ENCODE assay signal across 22 mouse cellular contexts in the genomic region with DNA sequence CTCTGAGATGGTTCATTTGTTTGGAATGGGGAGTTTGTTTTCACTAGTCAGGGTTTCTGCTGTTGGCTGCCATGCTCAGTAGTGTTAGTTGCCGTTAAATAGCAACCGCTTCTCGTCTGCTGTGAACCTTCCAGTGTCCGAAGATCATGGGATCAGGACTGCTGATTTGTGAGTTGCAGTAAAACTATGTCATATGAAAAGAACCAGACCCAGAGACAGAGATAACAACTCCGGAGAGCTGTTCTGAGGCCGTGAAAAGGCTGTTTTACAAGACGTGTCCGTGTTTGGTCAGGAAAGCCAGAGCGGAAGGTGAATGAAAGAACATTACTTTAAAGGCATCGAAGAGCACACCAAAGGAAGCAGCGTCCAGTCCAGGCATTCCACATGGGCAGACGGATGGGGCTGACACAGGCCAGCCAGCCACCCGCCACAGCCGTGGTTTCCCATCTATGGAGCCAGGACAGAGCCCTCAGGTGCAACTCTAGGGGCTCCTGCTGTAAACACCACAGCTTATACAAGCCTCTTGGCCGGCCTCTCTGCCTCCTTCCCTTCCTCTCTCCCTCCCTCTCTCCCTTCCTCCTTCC. TPM values are rescaled to one million over a fixed set of nuclear protein-coding genes. Genes with fewer than 3 reads are reported as not detected.
DNase-seq lines count a peak whose midpoint lies in the region; ATAC-seq lines count a peak whose summit lies in the region.
"Had no signal": no experiment of that assay in that cellular context is flagged by ENCODE, and none has a peak within 500 bp of the region (broad histone marks: within the 10 kb centered on the region; RNA-seq: fewer than 3 reads in every experiment).

No protein-coding gene starts in this region.

- H3K27me3 ChIP-seq in kidney, embryonic 15.5 days = no peaks in the 10 kb centered on the region
- H3K27me3 ChIP-seq in heart, embryonic 16.5 days (ENCODE audit: control insufficient read depth, insufficient read depth, low read length) = no peaks in the 10 kb centered on the region
- H3K27me3 ChIP-seq in stomach, embryonic 16.5 days (ENCODE audit: control insufficient read depth, insufficient read depth, low read length) = no peaks in the 10 kb centered on the region
- H3K27me3 ChIP-seq: hindbrain, embryonic 12.5 days; limb, embryonic 12.5 days; liver, embryonic 13.5 days had no signal

- no peaks in the 10 kb centered on the region for H3K9me3 ChIP-seq in kidney, embryonic 15.5 days (replicated peaks)
- no peaks in the 10 kb centered on the region for H3K9me3 ChIP-seq in heart, embryonic 16.5 days (replicated peaks; ENCODE audit: control insufficient read depth, low read length)
- H3K9me3 ChIP-seq in stomach, embryonic 16.5 days (replicated peaks; ENCODE audit: control insufficient read depth, low read length) = no peaks in the 10 kb centered on the region
- H3K9me3 ChIP-seq: forebrain, embryonic 10.5 days; hindbrain, embryonic 12.5 days; limb, embryonic 12.5 days; liver, embryonic 13.5 days; midbrain, embryonic 10.5 days had no signal

- no peak overlapping the region for H3K9ac ChIP-seq in kidney, embryonic 15.5 days
- H3K9ac ChIP-seq in heart, embryonic 16.5 days (ENCODE audit: low read length) = peak overlapping the region; percentile 86
- no peak overlapping the region for H3K9ac ChIP-seq in stomach, embryonic 16.5 days (ENCODE audit: low read length)
- H3K9ac ChIP-seq: forebrain, postnatal 0 days; hindbrain, embryonic 12.5 days; limb, embryonic 12.5 days; liver, embryonic 13.5 days; lung, embryonic 14.5 days had no signal

- ATAC-seq in kidney, embryonic 15.5 days (replicated peaks; ENCODE audit: low FRiP score) = no peak
- ATAC-seq in heart, embryonic 16.5 days (replicated peaks; ENCODE audit: extremely low read depth, insufficient read depth, low FRiP score) = peak; percentile 45
- ATAC-seq in stomach, embryonic 16.5 days (ENCODE audit: insufficient read depth, low FRiP score) = peak; percentile 50; the same call in 1 of the 2 replicates
- ATAC-seq: forebrain, postnatal 0 days had no signal

- 0 out of 2 replicates have a peak overlapping the region, but pooled peaks have one; percentile 0 for H3K27ac ChIP-seq in kidney, embryonic 15.5 days
- peak overlapping the region; percentile 99 for H3K27ac ChIP-seq in heart, embryonic 16.5 days (ENCODE audit: low read length)
- peak overlapping the region; percentile 64 for H3K27ac ChIP-seq in stomach, embryonic 16.5 days (ENCODE audit: low read length)
- H3K27ac ChIP-seq: forebrain, embryonic 10.5 days; hindbrain, embryonic 12.5 days; limb, embryonic 12.5 days; liver, embryonic 13.5 days; midbrain, embryonic 10.5 days had no signal

- 46% methylated on average over 15 of the region's 15 CpGs for WGBS in kidney, embryonic 15.5 days
- WGBS in heart, embryonic 16.5 days = 30% methylated on average over 15 of the region's 15 CpGs
- WGBS in stomach, embryonic 16.5 days = 65% methylated on average over 15 of the region's 15 CpGs

- peaks cover 34% of the 10 kb centered on the region for H3K36me3 ChIP-seq in kidney, embryonic 15.5 days
- H3K36me3 ChIP-seq in heart, embryonic 16.5 days (ENCODE audit: control insufficient read depth, insufficient read depth) = 0 out of 2 replicates have a peak, but pooled peaks cover 10% of the 10 kb centered on the region
- H3K36me3 ChIP-seq in stomach, embryonic 16.5 days (ENCODE audit: control insufficient read depth, insufficient read depth, low read length) = peaks cover 3% of the 10 kb centered on the region; the same call in 1 of the 2 replicates

- H3K4me3 ChIP-seq in kidney, embryonic 15.5 days (replicated peaks) = no peak overlapping the region
- H3K4me3 ChIP-seq in heart, embryonic 16.5 days (ENCODE audit: low read length) = peak overlapping the region; percentile 70
- no peak overlapping the region for H3K4me3 ChIP-seq in stomach, embryonic 16.5 days (replicated peaks; ENCODE audit: low read length)
- H3K4me3 ChIP-seq: forebrain, embryonic 10.5 days; hindbrain, embryonic 12.5 days; limb, embryonic 12.5 days; liver, embryonic 13.5 days; midbrain, embryonic 10.5 days had no signal

- DNase-seq in embryo, embryonic 10 days (ENCODE audit: low spot score) = peak; percentile 23
- no peak for DNase-seq in embryo, embryonic 9.5 days (ENCODE audit: extremely low spot score)
- no peak for DNase-seq in kidney, adult 8-10 months
- no peak for DNase-seq in layer of hippocampus, adult 9-11 months
- no peak for DNase-seq in left cerebral cortex, adult 9 months (ENCODE audit: low spot score in 2 of 2)
- DNase-seq: adrenal gland, adult 8-10 months; cerebellum, adult 8-10 months; forebrain, postnatal 0 days; gastrocnemius, postnatal 36 days; kidney, postnatal 14 days; liver, embryonic 13.5 days; lung, embryonic 14.5 days; lung, postnatal 36 days; right cerebral cortex, postnatal 14 days; thymus, postnatal 36 days had no signal

- H3K4me2 ChIP-seq in kidney, embryonic 15.5 days = no peak overlapping the region
- H3K4me2 ChIP-seq in heart, embryonic 16.5 days (ENCODE audit: low read depth, low read length) = peak overlapping the region; percentile 66
- H3K4me2 ChIP-seq in stomach, embryonic 16.5 days (ENCODE audit: low read depth, low read length) = no peak overlapping the region
- H3K4me2 ChIP-seq: hindbrain, embryonic 12.5 days; limb, embryonic 12.5 days; liver, embryonic 13.5 days; lung, embryonic 14.5 days had no signal

- peaks cover 15% of the 10 kb centered on the region for H3K4me1 ChIP-seq in kidney, embryonic 15.5 days
- H3K4me1 ChIP-seq in heart, embryonic 16.5 days (ENCODE audit: control insufficient read depth, insufficient read depth, low read length) = peaks cover 33% of the 10 kb centered on the region
- H3K4me1 ChIP-seq in stomach, embryonic 16.5 days (ENCODE audit: control insufficient read depth, insufficient read depth, low read length) = peaks cover under 1% of the 10 kb centered on the region; the same call in 1 of the 2 replicates

RNA-seq across cellular contexts. Expression of a gene that starts 2.6 kb away (rescaled TPM):
- polyA plus RNA-seq in kidney, embryonic 15.5 days (2015; fragmentation: Nextera tagmentation; extraction: Ambion mirVana) = 2.1 and 2.7 TPM in 2 replicates
- 66.2 and 72.2 TPM in 2 replicates for polyA plus RNA-seq in heart, embryonic 16.5 days (2015; fragmentation: Nextera tagmentation; extraction: Ambion mirVana)
- 2.5 and 4.3 TPM in 2 replicates for polyA plus RNA-seq in stomach, embryonic 16.5 days (2015; fragmentation: Nextera tagmentation; extraction: Ambion mirVana)

RNA-seq across cellular contexts. Expression of a gene that starts 18.6 kb away (rescaled TPM):
- 7.3 and 8.3 TPM in 2 replicates for polyA plus RNA-seq in kidney, embryonic 15.5 days (2015; fragmentation: Nextera tagmentation; extraction: Ambion mirVana)
- 8.7 and 9.0 TPM in 2 replicates for polyA plus RNA-seq in heart, embryonic 16.5 days (2015; fragmentation: Nextera tagmentation; extraction: Ambion mirVana)
- polyA plus RNA-seq in stomach, embryonic 16.5 days (2015; fragmentation: Nextera tagmentation; extraction: Ambion mirVana) = 8.3 and 8.4 TPM in 2 replicates

RNA-seq across cellular contexts. Expression of a gene that starts 42.7 kb away (rescaled TPM):
- 0.08 and 0.17 TPM in 2 replicates for polyA plus RNA-seq in kidney, embryonic 15.5 days (2015; fragmentation: Nextera tagmentation; extraction: Ambion mirVana)
- polyA plus RNA-seq in heart, embryonic 16.5 days (2015; fragmentation: Nextera tagmentation; extraction: Ambion mirVana) = 0.36 and 0.45 TPM in 2 replicates
- 0.07 TPM in 1 of 2 replicates, not detected in the other for polyA plus RNA-seq in stomach, embryonic 16.5 days (2015; fragmentation: Nextera tagmentation; extraction: Ambion mirVana)
- polyA plus RNA-seq: forebrain, embryonic 10.5 days; limb, embryonic 12.5 days; liver, embryonic 13.5 days had no signal

Comparison
In these comparisons a context has a peak if more than half of its experiments do, and no peak if none do; other contexts are left out.
1. H3K27ac ChIP-seq: peak in every context shown above with its lines; median percentile 99 in heart, embryonic 16.5 days; 64 in stomach, embryonic 16.5 days; 0 in kidney, embryonic 15.5 days.
2. RNA of a gene that starts 2.6 kb away (polyA plus RNA-seq): 66.2 to 72.2 TPM in heart, embryonic 16.5 days; 2.5 to 4.3 TPM in stomach, embryonic 16.5 days and 2.1 to 2.7 TPM in kidney, embryonic 15.5 days; every median in the first group is over 10 times any median in the second.